8 mouse cellular contexts compared by ENCODE assay signal in genomic region chr6:5725611-5726236, GRCm38 (mm10). TPM values are rescaled to one million over a fixed set of nuclear protein-coding genes. Genes with fewer than 3 reads are reported as not detected.
DNase-seq lines count a peak whose midpoint lies in the region; ATAC-seq and TF ChIP-seq lines count a peak whose summit lies in the region.

Gene Dync1i1, plus strand, starts transcription at chr6:5725639.

- no peak for TF ChIP-seq CTCF in lung, postnatal 0 days (IDR thresholded peaks at IDR 0.05)

- peaks cover 11% of the 10 kb centered on the region for H3K4me1 ChIP-seq in forebrain, embryonic 16.5 days (replicated peaks; ENCODE audit: control insufficient read depth, insufficient read depth, low read length)
- H3K4me1 ChIP-seq in lung, postnatal 0 days (ENCODE audit: insufficient read depth, low read depth, low read length) = no peaks in the 10 kb centered on the region

- no peaks in the 10 kb centered on the region for H3K27me3 ChIP-seq in forebrain, embryonic 16.5 days (replicated peaks; ENCODE audit: control insufficient read depth, insufficient read depth, low read length)
- H3K27me3 ChIP-seq in lung, postnatal 0 days (replicated peaks; ENCODE audit: insufficient read depth, low read length) = no peaks in the 10 kb centered on the region

- H3K36me3 ChIP-seq in forebrain, embryonic 16.5 days (ENCODE audit: control insufficient read depth, insufficient read depth) = no peaks in the 10 kb centered on the region
- no peaks in the 10 kb centered on the region for H3K36me3 ChIP-seq in lung, postnatal 0 days (ENCODE audit: insufficient read depth, low read length)

- peak within 1 kb of the TSS; percentile 73 for H3K9ac ChIP-seq in forebrain, embryonic 16.5 days (replicated peaks; ENCODE audit: low read depth, low read length)
- H3K9ac ChIP-seq in lung, postnatal 0 days (replicated peaks; ENCODE audit: low read depth) = 0 out of 2 replicates have a peak within 1 kb of the TSS, but pooled peaks have one; percentile 23

- peak; percentile 63 for DNase-seq in Muller cell, postnatal 12 days (ENCODE audit: inconsistent ontology term)
- DNase-seq in cerebellum, adult 18-20 months = peak; percentile 87 to 88
- DNase-seq in heart, postnatal 25 days (ENCODE audit: low spot score) = peak; percentile 1
- peak; percentile 52 to 69 for DNase-seq in layer of hippocampus, postnatal 10 days (ENCODE audit: low spot score in 2 of 2)
- DNase-seq in lung, postnatal 0 days (ENCODE audit: low spot score) = peak; percentile 20
- peak; percentile 63 for DNase-seq in retina, embryonic 14.5 days (ENCODE audit: low spot score)
- DNase-seq in B cell, adult 2 months = no peak

- no peaks in the 10 kb centered on the region for H3K9me3 ChIP-seq in forebrain, embryonic 16.5 days (ENCODE audit: control insufficient read depth, low read length)
- no peaks in the 10 kb centered on the region for H3K9me3 ChIP-seq in lung, postnatal 0 days (ENCODE audit: low read length)

- peak; percentile 92 for ATAC-seq in forebrain, embryonic 16.5 days
- peak; percentile 58 for ATAC-seq in lung, postnatal 0 days

- intact Hi-C loops in heart, postnatal 25 days (cut with DNase I) = no loop called here

- peak within 1 kb of the TSS; percentile 89 for H3K27ac ChIP-seq in forebrain, embryonic 16.5 days (ENCODE audit: low read length)
- H3K27ac ChIP-seq in lung, postnatal 0 days (ENCODE audit: low read length) = no peak within 1 kb of the TSS

- WGBS in forebrain, embryonic 16.5 days = 1% methylated on average over 40 of the region's 40 CpGs
- WGBS in lung, postnatal 0 days = 1% methylated on average over 33 of the region's 40 CpGs

- no peak for TF ChIP-seq EP300 in lung, postnatal 0 days (IDR thresholded peaks at IDR 0.05)

- peak within 1 kb of the TSS; percentile 58 for H3K4me3 ChIP-seq in forebrain, embryonic 16.5 days (replicated peaks; ENCODE audit: low read length)
- H3K4me3 ChIP-seq in lung, postnatal 0 days (ENCODE audit: low read depth, low read length) = 0 out of 2 replicates have a peak within 1 kb of the TSS, but pooled peaks have one; percentile 14

- H3K4me2 ChIP-seq in forebrain, embryonic 16.5 days (ENCODE audit: low read length) = peak within 1 kb of the TSS; percentile 89
- peak within 1 kb of the TSS; percentile 61 for H3K4me2 ChIP-seq in lung, postnatal 0 days (replicated peaks; ENCODE audit: low read depth, low read length)

RNA-seq across cellular contexts. Expression of gene Dync1i1, which starts in this region (rescaled TPM):
- polyA plus RNA-seq in forebrain, embryonic 16.5 days (2015; fragmentation: Nextera tagmentation; extraction: Ambion mirVana) = 159 and 183 TPM in 2 replicates
- under 1 TPM; 0.18 to 0.36 TPM for total RNA-seq in heart, postnatal 25 days (2021)
- total RNA-seq in layer of hippocampus, postnatal 10 days (2021) = 100 to 1,000 TPM; 140 to 152 TPM
- polyA plus RNA-seq in lung, postnatal 0 days (2015; fragmentation: Nextera tagmentation; extraction: Ambion mirVana) = 0.57 and 0.82 TPM in 2 replicates

Comparison
In these comparisons a context has a peak if more than half of its experiments do, and no peak if none do; other contexts are left out.
1. RNA of gene Dync1i1 (total RNA-seq): 140 to 152 TPM in layer of hippocampus, postnatal 10 days; 0.18 to 0.36 TPM in heart, postnatal 25 days; every median in the first group is over 100 times any median in the second.
2. RNA of gene Dync1i1 (polyA plus RNA-seq): 159 to 183 TPM in forebrain, embryonic 16.5 days; 0.57 to 0.82 TPM in lung, postnatal 0 days; every median in the first group is over 10 times any median in the second.
3. Peak in DNase-seq in heart, postnatal 25 days; RNA of the gene not detected or under 1 TPM.
4. Peak in DNase-seq, ATAC-seq, H3K4me3 ChIP-seq, H3K9ac ChIP-seq and H3K4me2 ChIP-seq in lung, postnatal 0 days; RNA of the gene not detected or under 1 TPM.
5. DNase-seq: peak in Muller cell, postnatal 12 days (single experiment), cerebellum, adult 18-20 months (2 of 2), layer of hippocampus, postnatal 10 days (2 of 2) and retina, embryonic 14.5 days (single experiment); none in B cell, adult 2 months (0 of 2).